Mouse (Mus musculus) spleen, adult 2 months (tissue): ENCODE measurements around the gene Fhad1. TPM values are rescaled to one million over a fixed set of nuclear protein-coding genes. Genes with fewer than 3 reads are reported as not detected.
A peak's percentile ranks its signal among the peaks of the same experiment; 100 is the strongest.

ENCODE experiments used
- DNase-seq, 2 experiments: peaks; one replicate each; pipeline versions ENCODE4 v3.0.0 to v3.0.0-alpha.2; 2012 to 2021; ENCODE audit warnings: low spot score in 2 of 2, low read depth in 1 of 2
- H3K27ac ChIP-seq: fragments of 200-500 bp; 2 replicates; pipeline ENCODE4 v1.5.1; 2012; ENCODE audit warnings: low read length, inconsistent platforms; ENCODE audit not compliant: insufficient read depth
- H3K27me3 ChIP-seq: fragments of 200-500 bp; 2 replicates; pipeline ENCODE4 v1.6.1; 2012; ENCODE audit warnings: mild to moderate bottlenecking, moderate library complexity, low read length, inconsistent platforms; ENCODE audit not compliant: control insufficient read depth, insufficient read depth
- H3K36me3 ChIP-seq: fragments of 200-500 bp; 2 replicates; pipeline ENCODE4 v1.6.1; 2012; ENCODE audit warnings: mild to moderate bottlenecking, low read length, inconsistent platforms; ENCODE audit not compliant: control insufficient read depth, insufficient read depth
- H3K4me1 ChIP-seq: fragments of 200-500 bp; 2 replicates; pipeline ENCODE4 v1.6.1; 2011; ENCODE audit warnings: inconsistent platforms; ENCODE audit not compliant: control insufficient read depth, insufficient read depth, insufficient read length
- H3K4me3 ChIP-seq: fragments of 200-500 bp; 2 replicates; pipeline ENCODE4 v1.5.1; 2011; ENCODE audit warnings: mild to moderate bottlenecking, inconsistent platforms; ENCODE audit not compliant: insufficient read depth, insufficient read length; ENCODE audit errors: extremely low read depth
- CTCF ChIP-seq: fragments of 200-500 bp; IDR thresholded peaks from 2 replicates; pipeline ENCODE4 v1.5.1; 2011; ENCODE audit warnings: mild to moderate bottlenecking, inconsistent platforms; ENCODE audit not compliant: insufficient read depth, insufficient read length, insufficient replicate concordance; ENCODE audit errors: extremely low read depth
- POLR2A ChIP-seq: fragments of 200-500 bp; IDR thresholded peaks from 2 replicates; pipeline ENCODE4 v1.6.1; 2011; ENCODE audit warnings: low read depth, low read length, inconsistent platforms
- WGBS: fragments of 180-500 bp; shearing (Covaris S2); methylation state at CpG from one replicate; pipeline ENCODE4 v1.1.7; 2018; 5-methylcytosine and 5-hydroxymethylcytosine counted together
- polyA plus RNA-seq: library from polyadenylated mRNA; depleted of rRNA; stranded (reverse); fragments of >200 nt; gene quantifications from 2 replicates; pipeline ENCODE4 v1.2.3, GENCODE M21; 2012; rRNA removed

The Fhad1 gene
- polyA plus RNA-seq: 0.12 and 0.21 TPM in 2 replicates

DNA sequence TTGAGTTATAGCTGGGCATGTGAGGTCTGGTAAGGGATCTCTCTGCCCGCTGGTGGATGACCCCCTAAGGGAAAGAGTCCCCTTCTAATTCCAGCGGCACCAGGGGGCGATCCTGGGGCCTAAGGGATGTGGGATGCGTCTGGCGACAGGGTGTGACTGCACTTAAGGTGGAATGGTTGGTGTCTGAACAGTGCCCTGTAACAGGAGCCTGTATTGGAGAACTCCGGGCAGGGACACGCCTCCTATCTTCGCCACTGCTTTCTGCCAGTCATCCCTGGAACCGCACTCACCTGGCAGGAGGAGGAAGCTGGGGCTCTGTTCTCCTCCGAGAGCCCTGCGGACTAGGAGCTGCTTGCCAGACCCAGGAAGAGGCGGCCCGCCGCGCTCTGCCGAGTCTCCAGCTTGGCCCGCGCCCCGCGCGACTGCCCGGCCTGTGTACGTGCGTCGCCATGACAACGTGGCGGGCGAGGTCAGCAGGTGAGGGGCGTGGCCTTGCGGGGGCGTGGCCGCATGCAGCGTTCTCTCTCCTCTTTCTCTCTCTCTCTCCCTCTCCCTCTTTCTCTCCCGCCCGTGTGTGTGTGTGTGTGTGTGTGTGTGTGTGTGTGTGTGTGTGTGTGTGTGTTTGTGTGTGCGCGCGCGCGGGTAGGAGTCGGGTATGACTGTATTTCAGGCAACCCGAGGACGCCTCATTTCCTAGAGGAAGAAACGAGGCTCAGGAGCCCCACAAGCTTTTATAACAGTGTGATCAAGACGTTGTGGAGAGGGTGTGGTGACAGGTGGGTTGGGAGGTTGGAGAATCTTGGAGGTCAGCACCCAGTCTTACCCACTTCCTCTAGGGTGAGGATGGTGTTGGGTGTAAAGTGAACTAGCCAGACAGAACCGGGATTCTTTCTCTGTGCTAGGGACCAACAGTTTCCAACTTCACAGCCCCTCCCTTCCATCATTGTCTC lies at the start of gene Fhad1:
TSS of gene Fhad1 (minus strand) at position 424 of the 950 bp plus-strand sequence.
- H3K4me3 ChIP-seq: peak within 1 kb of the TSS; percentile 29; the same call in 1 of the 2 replicates

GRCm38 (mm10) chr4:142063057-142063534 lies 48.2 kb upstream of the Fhad1 start:
- Histone ChIP-seq H3K4me1 (no peaks in the 10 kb centered on the region), H3K4me3 (no peak overlapping the region), H3K27ac (no peak overlapping the region), H3K27me3 (no peaks in the 10 kb centered on the region), H3K36me3 (no peaks in the 10 kb centered on the region)
- DNase-seq: no peak
- WGBS: 88% methylated on average over 8 of the region's 8 CpGs
- TF ChIP-seq CTCF (no peak), POLR2A (no peak)

More for the DNA sequence above, at the start of gene Fhad1:
- no peaks in the 10 kb centered on the region for H3K36me3 ChIP-seq
- 4% methylated on average over 44 of the region's 46 CpGs for whole genome bisulfite sequencing
- peak; percentile 28 to 32 for DNase-seq
- H3K27ac ChIP-seq: no peak within 1 kb of the TSS
- H3K4me1 ChIP-seq: peaks cover 11% of the 10 kb centered on the region
- TF ChIP-seq CTCF (no peak), POLR2A (no peak)
- H3K27me3 ChIP-seq: 0 out of 2 replicates have a peak, but pooled peaks cover 5% of the 10 kb centered on the region

- no peaks in the 10 kb centered on the region for H3K36me3 ChIP-seq
- DNase-seq: no peak
- WGBS: 92% methylated on average over 23 of the region's 23 CpGs
- H3K27me3 ChIP-seq: no peaks in the 10 kb centered on the region
- no peak for TF ChIP-seq CTCF
- TF ChIP-seq POLR2A: no peak
- no peak overlapping the region for H3K4me3 ChIP-seq
- no peaks in the 10 kb centered on the region for H3K4me1 ChIP-seq
- no peak overlapping the region for H3K27ac ChIP-seq
Measured at GRCm38 (mm10) chr4:142061485-142062240, 46.8 kb upstream of the Fhad1 start.

- 84% methylated on average over 18 of the region's 18 CpGs for whole genome bisulfite sequencing
- Histone ChIP-seq H3K27ac (no peak overlapping the region), H3K4me3 (no peak overlapping the region), H3K27me3 (no peaks in the 10 kb centered on the region), H3K36me3 (no peaks in the 10 kb centered on the region), H3K4me1 (no peaks in the 10 kb centered on the region)
- DNase-seq: no peak
- TF ChIP-seq CTCF (no peak), POLR2A (no peak)
Measured at GRCm38 (mm10) chr4:142060455-142061378, 45.8 kb upstream of the Fhad1 start.

DNA sequence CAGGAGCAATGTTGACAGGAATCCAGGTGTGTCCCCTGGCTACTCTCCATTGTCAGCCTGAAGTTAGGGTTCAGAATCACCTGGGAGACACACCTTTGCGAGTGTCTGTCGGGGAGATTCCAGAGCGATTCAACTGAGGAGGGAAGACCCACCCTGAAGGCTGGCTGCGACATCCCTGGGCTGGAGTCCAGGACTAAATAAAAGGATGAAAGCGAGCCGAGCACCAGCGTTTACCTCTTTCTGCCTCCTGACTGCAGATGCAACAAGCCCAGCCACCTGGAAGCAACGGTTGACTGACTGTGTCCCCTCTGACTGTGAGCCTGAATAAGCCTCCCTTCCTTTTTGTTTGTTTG lies 44.9 kb upstream of the Fhad1 start:
- Histone ChIP-seq H3K36me3 (no peaks in the 10 kb centered on the region), H3K27me3 (no peaks in the 10 kb centered on the region), H3K4me1 (no peaks in the 10 kb centered on the region), H3K27ac (no peak overlapping the region), H3K4me3 (no peak overlapping the region)
- no peak for TF ChIP-seq CTCF
- no peak for TF ChIP-seq POLR2A
- WGBS: 92% methylated on average over 8 of the region's 8 CpGs
- no peak for DNase-seq
